Mouse (Mus musculus): ENCODE results near the gene Eef2k.

The Eef2k gene

DNA sequence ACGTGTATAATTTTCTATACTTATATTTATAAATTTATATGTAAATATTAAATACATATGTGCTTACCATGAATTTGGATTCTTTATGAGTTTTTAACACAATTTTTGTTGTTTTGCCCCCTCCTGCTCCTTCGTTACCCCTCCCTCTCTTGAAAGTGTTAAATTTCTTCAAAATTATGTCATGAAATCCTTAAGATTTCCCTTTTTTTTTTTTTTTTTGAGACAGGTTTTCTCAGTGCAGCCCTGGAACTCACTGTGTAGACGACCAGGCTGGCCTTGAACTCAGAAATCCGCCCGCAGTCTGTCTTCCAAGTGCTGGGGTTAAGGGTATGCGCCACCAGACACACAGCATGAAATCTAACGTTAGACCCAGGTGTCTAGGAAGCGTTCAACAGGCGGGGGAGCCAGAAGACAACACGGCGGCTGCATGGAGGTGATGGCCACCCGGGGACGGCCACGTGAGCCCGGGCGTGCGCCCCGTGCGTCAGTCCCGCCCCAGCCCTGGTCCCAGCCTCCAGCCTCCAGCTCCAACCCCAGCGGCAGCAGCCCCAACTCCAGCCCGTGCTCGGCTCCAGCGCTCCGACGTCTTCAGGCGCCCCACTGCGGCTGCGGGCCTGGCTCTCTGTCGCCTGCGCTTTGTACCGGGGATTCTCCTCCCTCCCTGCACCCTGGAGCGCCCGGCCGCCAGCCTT lies at the start of gene Eef2k:
Gene Eef2k (plus strand): TSS at position 487 of the 692 bp plus-strand sequence.
- peak; percentile 89 for DNase-seq

DNA sequence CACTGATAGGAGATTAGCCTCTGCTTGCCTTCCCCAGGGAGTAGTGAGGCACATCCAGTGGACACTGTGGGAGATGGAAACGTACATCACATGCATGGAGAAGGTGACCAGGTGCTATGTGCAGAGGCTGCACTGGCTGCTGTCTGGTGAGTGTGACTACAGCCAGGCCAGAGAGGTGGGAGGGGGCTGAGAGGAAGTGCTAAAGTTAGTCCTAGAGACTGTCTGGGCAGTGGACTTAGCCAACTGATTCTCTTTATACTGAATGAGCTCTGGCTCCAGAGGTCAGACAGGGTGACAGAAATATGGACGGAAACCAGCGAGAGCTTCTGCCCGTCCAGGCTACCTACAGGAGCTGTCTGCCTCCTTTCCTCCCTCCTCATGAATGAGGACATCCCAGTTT lies 47.1 kb upstream of the Eef2k start:
- no peak for DNase-seq

- DNase-seq: no peak
These were observed 46.3 kb upstream of the Eef2k start for GRCm38 (mm10) chr7:120796369-120796768.

DNA sequence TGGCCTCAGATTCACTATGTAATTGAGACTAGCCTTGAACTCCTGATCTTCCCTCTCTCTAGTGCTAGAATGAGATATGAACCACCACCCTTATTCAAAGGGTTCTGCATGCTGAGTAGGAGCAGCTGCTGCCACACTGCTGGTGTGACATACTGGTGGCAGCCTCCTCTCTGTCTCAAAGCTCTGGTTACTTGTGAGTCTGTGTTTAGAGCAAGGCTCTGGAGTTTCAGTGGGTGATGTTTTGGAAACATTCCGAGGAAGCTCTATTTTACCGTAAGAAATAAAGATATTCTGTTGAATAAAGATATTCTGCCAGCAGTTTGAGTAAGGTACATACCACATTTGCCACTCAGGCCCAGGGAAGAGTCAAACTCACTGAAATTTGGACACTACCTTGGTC lies 39.4 kb upstream of the Eef2k start:
- DNase-seq: no peak

DNA sequence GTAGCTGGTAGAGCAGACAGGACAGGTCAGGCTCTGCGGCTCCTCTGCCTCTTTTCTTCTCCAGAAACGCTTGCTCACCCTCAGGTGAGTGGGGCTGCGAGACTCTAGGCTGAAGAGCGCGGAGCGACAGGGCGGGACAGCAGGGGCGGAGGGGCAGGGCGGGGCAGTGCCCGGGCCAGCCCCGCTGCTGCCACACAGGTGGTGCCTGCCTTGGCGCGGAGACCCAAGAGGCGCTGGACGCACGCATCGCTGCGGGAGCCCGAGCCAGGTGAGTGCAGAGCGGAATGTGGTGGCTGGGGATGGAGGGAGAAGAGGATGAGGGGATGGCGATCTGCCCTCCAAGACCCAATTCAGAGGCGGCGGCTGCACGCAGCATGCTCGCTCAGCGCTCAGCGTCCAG lies 32.9 kb upstream of the Eef2k start:
- no peak for DNase-seq

DNA sequence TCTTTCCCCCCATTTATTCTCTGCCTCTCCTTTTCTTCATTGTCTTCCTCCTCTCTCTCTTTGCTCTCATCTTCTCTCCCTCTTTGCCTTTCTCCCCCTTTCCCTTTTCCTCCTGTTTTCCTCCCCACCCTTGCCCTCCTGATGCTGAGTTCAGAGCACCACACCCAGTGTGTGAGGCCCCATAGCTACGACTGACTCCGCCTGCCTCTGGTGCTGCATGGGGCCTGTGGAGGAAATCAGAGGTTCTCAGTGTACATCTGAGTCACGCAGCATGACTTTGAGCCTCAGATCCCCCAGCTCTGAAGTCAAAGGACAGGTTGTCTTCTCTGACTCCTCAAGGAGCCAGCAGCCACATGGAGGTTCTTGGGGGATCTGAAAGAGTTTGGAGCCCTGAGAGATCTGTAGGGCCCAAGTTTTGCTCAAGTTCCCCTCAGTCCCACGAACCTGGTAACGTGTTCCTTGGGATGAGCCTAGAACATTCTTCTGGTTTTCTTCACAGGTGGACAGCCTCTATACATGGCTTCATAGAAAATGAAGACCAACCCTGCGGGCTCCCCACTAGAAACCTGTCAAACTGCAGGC lies 30.7 kb upstream of the Eef2k start, which contains the start of gene Gm5737:
Gene Gm5737 (plus strand): TSS at position 532 of the 582 bp plus-strand sequence.
- no peak for DNase-seq

DNA sequence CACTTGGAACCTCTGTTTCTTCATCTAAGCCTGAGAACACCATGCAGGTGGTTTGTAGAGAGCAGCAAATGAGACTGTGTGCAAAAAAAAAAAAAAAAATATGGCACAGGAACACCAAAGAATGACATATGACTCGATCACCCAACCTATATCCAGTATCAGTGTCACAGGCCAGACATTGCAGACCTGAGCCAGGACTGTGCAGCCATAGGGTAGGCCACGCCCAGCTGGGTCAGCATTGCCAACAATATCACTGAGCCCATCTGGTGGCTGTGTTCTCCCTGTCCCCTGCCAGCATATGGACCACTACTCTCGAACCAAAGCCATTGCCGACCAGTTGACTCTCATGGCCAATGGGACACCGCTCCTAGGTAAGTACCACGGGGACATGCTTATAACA lies 25.1 kb upstream of the Eef2k start:
- no peak for DNase-seq

GRCm38 (mm10) chr7:120819386-120819785 lies 23.2 kb upstream of the Eef2k start:
- DNase-seq: no peak

DNA sequence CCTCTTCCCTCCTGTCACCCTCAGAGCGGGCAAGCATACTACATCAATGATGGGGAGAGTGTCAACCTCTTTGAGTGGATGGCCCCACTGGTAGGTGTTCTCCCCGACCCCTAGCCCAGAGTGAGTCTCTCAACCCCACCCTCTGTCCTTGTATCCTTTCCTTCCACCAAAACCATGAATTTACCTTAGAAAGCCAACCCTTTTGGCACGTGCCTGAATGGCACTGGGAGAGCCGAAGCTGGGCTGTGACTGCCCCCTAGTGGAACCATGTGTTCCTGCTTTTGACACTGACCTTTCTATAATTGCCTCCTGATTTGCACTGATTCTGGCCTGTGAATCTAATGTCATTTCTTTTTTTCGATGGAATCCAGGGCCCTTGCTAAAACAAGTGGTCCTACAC lies 19.4 kb upstream of the Eef2k start:
- DNase-seq: peak; percentile 69

DNA sequence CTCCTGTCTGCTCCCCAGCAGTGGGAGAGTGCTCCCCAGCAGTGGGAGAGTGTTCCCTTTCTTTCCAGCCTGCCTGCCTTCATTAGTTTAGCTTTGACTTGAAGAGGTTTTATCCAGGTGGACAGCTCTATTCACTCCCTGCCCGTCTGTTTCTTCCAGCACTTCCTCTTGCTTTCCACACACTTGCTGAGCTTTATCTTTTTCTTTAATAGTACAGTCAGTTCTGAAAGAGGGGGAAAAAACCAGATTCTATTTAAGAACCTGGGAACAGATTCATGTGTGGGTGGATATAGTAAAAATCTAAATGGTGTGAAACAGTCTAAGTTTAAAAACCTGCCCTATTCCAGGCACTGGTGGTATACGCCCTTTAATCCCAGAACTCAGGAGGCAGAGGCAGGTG lies 17.5 kb upstream of the Eef2k start:
- no peak for DNase-seq

DNA sequence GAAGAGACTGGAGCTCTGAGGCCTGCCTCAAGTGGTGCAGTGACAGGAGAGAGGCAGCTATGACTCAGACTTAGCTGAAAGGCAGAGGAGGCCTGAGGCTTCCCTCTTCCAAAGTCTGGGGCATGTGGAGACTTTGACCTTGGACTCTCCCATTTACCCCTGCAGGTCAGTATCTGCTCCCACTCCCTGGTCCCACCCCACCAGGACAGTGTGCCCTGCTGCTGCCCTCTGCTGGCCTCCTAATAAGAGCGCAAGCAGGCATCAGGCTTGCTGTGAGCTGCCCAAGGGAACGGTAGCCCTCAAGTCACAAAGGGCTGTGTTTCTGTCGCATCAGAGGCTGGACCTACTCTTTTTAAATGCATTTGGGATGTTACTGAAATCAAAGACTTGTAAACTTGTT lies 16.2 kb upstream of the Eef2k start:
- DNase-seq: peak; percentile 46

DNA sequence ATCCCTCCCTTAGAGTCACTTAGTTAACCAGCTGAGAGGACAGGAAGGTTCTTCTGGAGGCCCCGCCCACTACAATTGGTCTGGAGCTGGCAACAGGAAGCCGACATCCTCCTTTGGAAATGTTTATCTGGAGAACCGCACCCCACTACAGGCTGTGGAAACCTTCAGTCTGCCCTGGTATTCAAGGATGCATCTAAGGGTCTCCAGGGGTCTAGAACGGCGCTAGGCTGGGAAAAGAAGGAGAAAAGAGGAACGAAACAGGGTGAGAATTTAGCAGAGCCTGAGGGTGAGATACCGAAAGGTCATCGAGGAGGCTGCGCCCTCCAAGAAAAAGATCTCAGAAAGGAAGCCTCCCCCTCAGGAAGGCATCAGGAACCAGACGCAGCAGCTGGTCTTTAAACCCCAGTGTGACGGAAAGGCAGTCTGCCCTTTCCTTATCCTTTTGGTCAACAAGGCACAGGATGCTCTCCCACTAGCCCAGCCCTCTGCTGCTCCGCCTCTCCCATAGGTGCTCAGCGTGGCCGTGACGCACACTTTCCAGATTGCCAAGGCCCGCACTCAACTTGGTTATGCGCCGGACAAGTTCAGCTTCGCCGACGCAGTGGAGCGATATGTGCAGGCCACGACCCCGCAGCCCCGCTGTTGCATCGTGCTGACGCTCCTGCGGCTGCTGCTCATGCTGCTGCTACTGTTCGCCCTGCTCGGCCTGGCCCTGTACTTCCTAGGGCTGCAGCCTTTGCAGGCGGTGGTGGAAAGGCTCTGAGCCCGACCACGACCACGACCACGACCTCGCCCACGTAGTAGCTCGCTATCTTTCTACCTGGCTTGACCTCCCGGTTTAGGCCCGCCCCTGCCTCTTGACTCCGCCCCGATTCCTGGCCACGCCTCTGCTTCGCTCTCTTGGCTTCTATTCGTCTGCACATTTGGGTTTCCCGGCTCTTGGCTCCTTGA lies 11.9 kb upstream of the Eef2k start:
- DNase-seq: peak; percentile 67

DNA sequence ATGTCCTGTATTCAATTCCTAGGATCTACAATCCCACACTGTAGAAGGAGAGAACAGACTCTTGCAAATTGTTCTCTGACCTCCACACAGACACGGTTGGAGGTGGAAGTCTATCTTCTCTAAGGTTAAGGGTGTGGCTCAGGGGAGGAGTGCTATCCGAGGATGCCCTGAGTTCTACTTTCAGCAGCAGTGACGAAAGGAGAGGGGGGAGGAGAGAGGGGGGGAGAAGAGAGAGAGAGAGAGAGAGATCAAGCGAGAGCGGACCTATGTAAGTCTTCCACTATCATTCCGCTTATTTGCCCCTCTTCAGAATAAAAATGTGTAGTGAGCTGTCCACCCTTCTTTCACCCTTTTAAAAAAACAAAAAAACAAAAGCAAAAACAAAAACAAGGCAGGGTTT lies 8.2 kb upstream of the Eef2k start:
- peak; percentile 24 for DNase-seq

DNA sequence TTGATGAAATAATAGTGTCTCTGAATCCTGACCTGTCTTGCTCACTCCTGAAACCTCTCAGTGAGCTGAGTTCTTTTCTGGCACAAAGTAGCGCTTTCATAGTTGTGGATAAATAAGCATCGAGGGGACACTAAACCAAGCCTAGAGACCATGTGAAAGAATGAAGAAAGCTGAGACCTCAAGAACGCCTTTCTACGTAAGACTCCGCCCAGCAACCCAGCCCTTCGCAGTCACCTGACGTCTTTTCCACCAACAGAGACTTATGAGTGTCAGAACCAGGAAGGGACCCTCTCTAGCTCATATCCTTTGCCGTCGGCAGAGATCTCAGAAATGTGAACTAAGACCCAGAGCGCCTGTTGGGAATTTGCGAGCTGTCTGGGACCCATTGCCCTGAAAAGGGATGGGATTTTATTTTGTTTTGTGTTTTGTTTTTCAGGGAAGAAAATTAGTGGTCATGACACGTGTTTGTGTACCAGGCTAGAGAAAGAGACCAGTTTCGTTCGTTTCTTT lies 7.7 kb upstream of the Eef2k start:
- DNase-seq: peak; percentile 80

DNA sequence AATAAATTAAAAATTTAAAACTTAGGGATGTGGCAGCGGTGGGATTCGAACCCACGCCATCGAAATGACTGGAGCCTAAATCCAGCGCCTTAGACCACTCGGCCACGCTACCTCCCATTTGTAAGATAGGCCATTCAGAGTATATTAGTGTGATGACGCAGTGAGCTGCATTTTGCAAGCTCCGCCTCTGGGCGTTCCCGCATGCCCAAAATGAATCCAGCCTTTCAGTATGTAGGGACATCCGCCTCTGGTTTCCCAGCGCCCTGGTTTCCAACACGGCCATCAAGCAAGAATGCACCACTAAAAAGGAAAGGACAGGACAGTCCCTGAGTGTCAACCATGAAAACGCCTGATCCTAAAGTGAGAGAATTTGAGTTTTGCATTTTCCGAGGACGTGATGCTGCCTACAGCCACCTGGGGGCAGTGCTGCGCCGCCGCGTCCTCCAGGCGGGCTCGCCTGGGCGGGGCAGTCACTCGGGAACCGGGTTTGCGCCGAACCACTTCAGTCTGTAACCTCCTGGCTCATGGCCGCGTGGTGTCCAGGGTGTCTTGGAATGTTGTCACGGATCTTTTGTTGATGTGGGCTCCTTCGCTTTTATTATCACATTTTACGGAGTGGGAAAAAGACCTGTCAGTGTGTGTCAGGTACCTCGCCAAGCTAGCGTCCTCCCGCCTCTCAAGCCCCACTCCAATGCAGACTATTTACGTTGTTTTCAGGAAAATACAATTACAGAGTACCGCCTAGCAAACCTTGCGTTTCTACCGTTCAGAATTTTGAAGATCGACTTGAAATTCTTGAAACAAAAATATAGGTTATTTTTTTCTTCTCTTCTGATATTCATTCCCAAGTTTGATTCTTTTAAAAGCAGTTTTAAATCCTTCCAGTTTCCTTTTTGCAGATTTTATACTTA lies 6.9 kb upstream of the Eef2k start:
- peak; percentile 94 for DNase-seq

- DNase-seq: peak; percentile 20
These were observed 6.3 kb upstream of the Eef2k start for GRCm38 (mm10) chr7:120836361-120836760.

- no peak for DNase-seq
These were observed 4.0 kb upstream of the Eef2k start for GRCm38 (mm10) chr7:120838436-120839160.

- DNase-seq: no peak
These were observed 2.8 kb upstream of the Eef2k start for GRCm38 (mm10) chr7:120839786-120840185.

- DNase-seq: peak; percentile 87
These were observed 498 bp downstream of the Eef2k start for GRCm38 (mm10) chr7:120843037-120843621.

DNA sequence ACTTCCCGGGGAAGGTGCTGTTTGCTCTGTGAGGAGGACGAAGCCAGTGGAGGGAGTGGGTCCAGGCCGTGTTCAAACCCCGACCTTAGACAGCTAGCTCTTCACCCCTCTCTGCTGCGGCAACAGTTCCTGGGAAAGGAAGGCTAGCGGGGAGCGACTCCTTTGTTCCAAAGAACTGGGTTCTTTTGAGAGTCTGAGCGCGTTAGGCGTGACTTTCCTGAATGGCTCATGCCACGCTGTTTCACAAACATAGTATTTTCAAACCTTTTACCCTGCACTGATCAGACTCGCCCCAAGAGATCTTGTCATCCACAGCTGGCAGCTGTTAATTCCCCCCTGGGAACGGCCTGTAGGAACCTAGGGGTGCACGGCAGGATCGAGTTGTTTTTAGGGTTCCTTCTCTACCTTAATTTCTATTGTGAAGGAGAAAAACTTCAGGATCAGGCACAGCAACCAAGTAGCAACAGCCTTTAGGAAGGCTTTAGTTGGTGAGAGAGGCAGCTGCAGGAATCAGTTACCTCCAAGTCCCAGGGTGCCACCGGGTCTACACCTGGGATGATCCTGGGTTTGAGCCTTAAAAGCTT lies 1.3 kb downstream of the Eef2k start:
- DNase-seq: peak; percentile 37

DNA sequence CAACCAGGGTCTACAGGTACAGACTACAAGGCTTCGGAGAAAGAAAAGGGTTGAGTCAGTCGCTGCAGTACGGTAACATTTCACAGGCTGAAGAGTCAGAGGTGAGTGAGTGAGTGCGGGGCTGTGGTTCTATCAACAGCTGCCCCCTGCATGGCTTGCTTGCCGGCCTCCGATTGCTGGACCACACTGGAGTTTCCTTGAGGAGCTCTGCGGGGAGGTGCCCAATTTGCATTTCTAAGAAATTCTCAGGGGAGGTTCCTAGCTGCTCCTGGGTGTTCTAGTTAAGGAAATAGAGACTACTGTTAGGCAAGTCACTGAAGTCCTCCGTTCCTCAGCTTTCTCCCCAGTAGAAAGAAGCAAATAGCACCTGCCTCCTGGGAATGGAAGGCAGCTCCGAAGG lies 2.1 kb downstream of the Eef2k start:
- DNase-seq: no peak
